Mouse (Mus musculus) embryonic facial prominence, embryonic 11.5 days (tissue): ENCODE data around the gene Rnaseh1. TPM values are rescaled to one million over a fixed set of nuclear protein-coding genes. Genes with fewer than 3 reads are reported as not detected.

Source experiments
- ATAC-seq: fragments of 200-750 bp; cut with Nextera tagmentation; replicated peaks from 2 replicates; pipeline ENCODE4 v1.8.0; 2017; ENCODE audit warnings: low read depth; ENCODE audit not compliant: insufficient number of reproducible peaks, low FRiP score, low TSS enrichment
- DNase-seq: peaks from one replicate; pipeline ENCODE4 v3.0.0-alpha.2; 2015; ENCODE audit warnings: low spot score
- H3K27ac ChIP-seq: fragments of 300-500 bp; sonication (generic); replicated peaks from 2 replicates; pipeline ENCODE4 v1.5.1; 2014; ENCODE audit warnings: mild to moderate bottlenecking, low read depth, low read length, control low read depth
- H3K27me3 ChIP-seq: fragments of 300-500 bp; sonication (generic); 2 replicates; pipeline ENCODE4 v1.6.1; 2014; ENCODE audit warnings: mild to moderate bottlenecking, low read length, moderate library complexity, mixed read lengths; ENCODE audit not compliant: control insufficient read depth, insufficient read depth
- H3K36me3 ChIP-seq: fragments of 300-500 bp; sonication (generic); replicated peaks from 2 replicates; pipeline ENCODE4 v1.6.1; 2014; ENCODE audit warnings: low read depth, mild to moderate bottlenecking, low read length, moderate library complexity, mixed read lengths; ENCODE audit not compliant: control insufficient read depth, insufficient read depth
- H3K4me1 ChIP-seq: fragments of 300-500 bp; sonication (generic); 2 replicates; pipeline ENCODE4 v1.6.1; 2014; ENCODE audit warnings: low read length, mixed read lengths; ENCODE audit not compliant: control insufficient read depth, insufficient read depth
- H3K4me2 ChIP-seq: fragments of 300-500 bp; sonication (generic); 2 replicates; pipeline ENCODE4 v1.6.1; 2014; ENCODE audit warnings: low read depth, mild to moderate bottlenecking, control low read depth, low read length, moderate library complexity
- H3K4me3 ChIP-seq: fragments of 300-500 bp; sonication (generic); 2 replicates; pipeline ENCODE4 v1.5.1; 2014; ENCODE audit warnings: low read depth, low read length, control low read depth
- H3K9ac ChIP-seq: fragments of 300-500 bp; sonication (generic); replicated peaks from 2 replicates; pipeline ENCODE4 v1.6.1; 2014; ENCODE audit warnings: mild to moderate bottlenecking, control low read depth, low read length
- H3K9me3 ChIP-seq: fragments of 300-500 bp; sonication (generic); replicated peaks from 2 replicates; pipeline ENCODE4 v1.6.1; 2016; ENCODE audit warnings: mild to moderate bottlenecking, low read length, inconsistent platforms, mixed read lengths; ENCODE audit not compliant: control insufficient read depth
- WGBS: fragments of 180-500 bp; shearing (Covaris S2); extraction: QIAGEN DNeasy Blood & Tissue Kit; methylation state at CpG from one replicate; pipeline ENCODE4 v1.1.7; 2014; 5-methylcytosine and 5-hydroxymethylcytosine counted together
- polyA plus RNA-seq: library from polyadenylated mRNA; unstranded; fragments of >200 nt; fragmentation: Nextera tagmentation; extraction: Ambion mirVana; gene quantifications from 2 replicates; pipeline ENCODE4 v1.2.1, GENCODE M21; 2014

Rnaseh1 gene
- polyA plus RNA-seq, 1 experiment from 2014 or later: 28.0 TPM

DNA sequence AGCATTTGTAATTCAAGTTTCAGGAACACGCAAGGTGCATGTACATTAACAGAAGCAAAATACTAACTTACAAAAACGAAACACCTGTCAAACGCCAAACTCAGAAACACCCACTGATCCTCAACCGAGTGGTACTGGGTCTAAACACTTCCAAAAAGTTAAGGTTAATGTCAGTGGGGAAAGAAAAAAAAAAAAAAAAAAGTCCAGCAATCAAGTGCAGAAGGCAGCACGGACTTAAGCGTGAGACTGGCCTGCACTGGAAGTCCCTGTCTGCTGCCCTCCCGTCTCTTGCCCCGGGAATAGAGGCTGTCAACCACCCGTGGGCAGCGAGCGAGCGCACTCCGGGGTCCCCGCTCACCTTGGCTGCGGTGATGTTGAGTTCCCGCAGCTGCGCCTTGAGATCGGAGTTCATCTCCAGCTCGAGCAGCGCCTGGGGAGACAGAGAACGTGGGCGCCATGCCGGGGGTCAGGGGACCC is 14.3 kb upstream of the Rnaseh1 start:
- no peak for DNase-seq
- Histone ChIP-seq H3K36me3 (peaks cover 21% of the 10 kb centered on the region), H3K4me2 (peak overlapping the region; percentile 60), H3K27ac (peak overlapping the region; percentile 84), H3K9me3 (no peaks in the 10 kb centered on the region), H3K4me1 (peaks cover 6% of the 10 kb centered on the region; the same call in 1 of the 2 replicates), H3K9ac (peak overlapping the region; percentile 98), H3K27me3 (no peaks in the 10 kb centered on the region), H3K4me3 (peak overlapping the region; percentile 93)
- ATAC-seq: 0 out of 2 replicates have a peak, but pooled peaks have one; percentile 7
- 2% methylated on average over 23 of the region's 23 CpGs for WGBS

DNA sequence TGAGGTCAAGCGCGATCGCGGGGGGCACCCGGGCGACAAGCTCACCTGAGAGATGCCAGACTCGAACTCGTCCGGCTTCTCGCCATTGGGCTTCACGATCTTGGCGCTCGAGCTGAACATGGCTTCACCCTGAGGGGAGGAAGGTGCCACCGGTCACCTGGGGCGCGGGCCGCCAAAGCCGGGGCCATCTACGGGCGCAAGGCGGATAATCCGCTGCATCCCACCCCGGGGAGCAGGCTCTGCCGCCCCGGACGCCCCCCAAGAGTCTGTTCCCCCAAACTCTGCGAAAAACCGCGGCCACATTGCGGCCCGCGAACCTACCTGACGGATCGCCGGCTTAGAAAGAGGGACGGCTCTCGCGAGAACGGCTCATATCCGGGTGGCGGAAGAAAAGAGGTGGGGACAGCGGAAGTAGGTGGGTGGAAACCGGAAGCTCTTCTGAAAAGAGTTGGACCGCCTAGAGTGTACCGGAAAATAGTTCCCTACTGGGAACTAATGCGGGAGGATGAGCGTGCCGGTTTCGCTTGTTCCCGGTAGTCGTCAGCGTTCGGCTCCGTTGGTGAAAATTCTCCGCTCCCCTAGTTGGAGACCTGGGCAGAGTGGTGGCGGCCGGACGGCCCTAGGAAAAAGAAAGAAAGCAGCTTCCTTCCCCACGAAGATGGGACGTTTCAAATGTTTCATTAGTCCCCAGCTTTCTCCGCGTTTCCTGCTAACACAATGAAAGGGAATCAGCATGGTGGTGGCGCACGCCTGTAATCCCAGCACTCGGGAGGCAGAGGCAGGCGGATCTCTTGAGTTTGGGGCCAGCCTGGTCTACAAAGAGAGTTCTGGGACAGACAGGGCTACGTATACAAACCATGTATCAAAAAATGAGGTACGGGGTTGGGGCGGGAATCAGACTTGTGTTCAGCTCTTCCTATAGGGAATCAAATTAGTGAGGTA is 13.6 kb upstream of the Rnaseh1 start, which contains the start of gene Rps7:
Gene Rps7 (minus strand): TSS at position 419 of the 942 bp plus-strand sequence.
- WGBS: 5% methylated on average over 69 of the region's 69 CpGs
- DNase-seq: peak; percentile 94
- Histone ChIP-seq H3K36me3 (peaks cover 14% of the 10 kb centered on the region), H3K4me1 (peaks cover 6% of the 10 kb centered on the region; the same call in 1 of the 2 replicates), H3K27ac (peak within 1 kb of the TSS; percentile 84), H3K27me3 (no peaks in the 10 kb centered on the region), H3K4me3 (peak within 1 kb of the TSS; percentile 93), H3K9ac (peak within 1 kb of the TSS; percentile 98), H3K9me3 (no peaks in the 10 kb centered on the region), H3K4me2 (peak within 1 kb of the TSS; percentile 60)
- peak; percentile 95 for ATAC-seq

DNA sequence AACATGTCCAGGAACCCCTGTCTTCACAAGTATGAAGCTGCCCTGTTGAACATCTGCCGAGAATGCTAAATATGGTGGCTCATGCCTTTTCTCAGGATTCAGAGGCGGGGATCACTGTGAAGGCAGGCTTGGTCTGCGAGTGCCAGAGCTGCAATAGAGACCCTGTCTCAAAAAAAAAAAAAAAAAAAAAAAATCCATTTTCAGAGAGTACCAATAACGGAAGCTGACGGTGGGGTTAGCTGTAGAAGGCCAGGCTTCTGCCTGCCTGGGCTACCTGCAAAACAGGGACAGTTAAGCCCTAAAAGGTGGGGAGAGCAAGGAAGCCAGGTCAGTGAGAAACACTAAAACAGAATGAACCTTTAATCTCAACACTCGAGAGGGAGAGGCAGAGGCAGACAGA is 12.9 kb upstream of the Rnaseh1 start:
- Histone ChIP-seq H3K4me1 (peaks cover 6% of the 10 kb centered on the region; the same call in 1 of the 2 replicates), H3K36me3 (peaks cover 14% of the 10 kb centered on the region), H3K9me3 (no peaks in the 10 kb centered on the region), H3K27ac (no peak overlapping the region), H3K9ac (no peak overlapping the region), H3K4me2 (peak overlapping the region; percentile 47; the same call in 1 of the 2 replicates), H3K27me3 (no peaks in the 10 kb centered on the region), H3K4me3 (peak overlapping the region; percentile 93; the same call in 1 of the 2 replicates)
- DNase-seq (no peak), ATAC-seq (no peak)
- 92% methylated on average over 6 of the region's 6 CpGs for WGBS

DNA sequence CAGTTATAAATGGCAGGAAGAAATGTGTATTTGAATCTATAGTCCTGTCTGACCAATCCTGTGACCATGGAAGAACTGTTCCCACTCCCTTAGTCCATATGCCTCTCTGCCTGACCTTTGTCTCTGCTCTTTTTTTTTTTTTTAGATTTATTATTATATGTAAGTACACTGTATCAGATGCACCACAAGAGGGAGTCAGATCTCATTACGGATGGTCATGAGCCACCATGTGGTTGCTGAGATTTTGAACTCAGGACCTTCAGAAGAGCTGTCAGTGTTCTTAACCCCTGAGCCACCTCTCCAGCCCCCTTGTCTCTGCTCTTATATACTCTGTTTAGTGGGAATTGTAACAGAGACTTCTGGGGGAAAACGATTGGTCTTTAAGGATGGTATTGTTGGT is 10.6 kb upstream of the Rnaseh1 start:
- Histone ChIP-seq H3K9ac (no peak overlapping the region), H3K27me3 (no peaks in the 10 kb centered on the region), H3K4me1 (peaks cover 6% of the 10 kb centered on the region; the same call in 1 of the 2 replicates), H3K27ac (no peak overlapping the region), H3K36me3 (peaks cover 3% of the 10 kb centered on the region), H3K4me2 (no peak overlapping the region), H3K9me3 (no peaks in the 10 kb centered on the region), H3K4me3 (no peak overlapping the region)
- DNase-seq: no peak
- ATAC-seq: no peak
- WGBS: 73% methylated on average over 2 of the region's 2 CpGs

DNA sequence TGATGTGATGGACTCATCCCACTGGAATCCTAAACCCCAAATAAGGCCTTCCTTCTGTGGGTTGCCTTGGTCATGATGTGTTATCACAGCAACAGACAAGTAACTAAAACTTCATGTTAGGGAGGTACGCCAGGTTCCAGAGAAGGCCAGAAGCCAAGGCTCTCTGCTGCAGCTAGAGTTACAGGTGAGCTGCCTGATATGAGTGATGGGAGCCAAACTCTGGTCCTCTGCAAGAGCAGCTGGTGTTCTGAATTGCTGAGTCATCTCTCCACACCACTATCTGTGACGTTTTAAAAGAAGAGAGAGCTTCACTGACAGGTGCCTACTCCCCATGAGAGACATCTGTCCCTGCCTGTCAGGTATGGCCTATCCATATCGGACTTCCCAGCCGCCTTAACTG is 13.2 kb downstream of the Rnaseh1 start:
- DNase-seq (no peak), ATAC-seq (no peak)
- no peak overlapping the region for H3K9ac ChIP-seq
- H3K9me3 ChIP-seq: no peaks in the 10 kb centered on the region
- no peaks in the 10 kb centered on the region for H3K4me1 ChIP-seq
- WGBS: 86% methylated on average over 4 of the region's 4 CpGs
- H3K27ac ChIP-seq: no peak overlapping the region
- peaks cover 2% of the 10 kb centered on the region; the same call in 1 of the 2 replicates for H3K36me3 ChIP-seq
- no peak overlapping the region for H3K4me2 ChIP-seq
- no peaks in the 10 kb centered on the region for H3K27me3 ChIP-seq
- H3K4me3 ChIP-seq: no peak overlapping the region

DNA sequence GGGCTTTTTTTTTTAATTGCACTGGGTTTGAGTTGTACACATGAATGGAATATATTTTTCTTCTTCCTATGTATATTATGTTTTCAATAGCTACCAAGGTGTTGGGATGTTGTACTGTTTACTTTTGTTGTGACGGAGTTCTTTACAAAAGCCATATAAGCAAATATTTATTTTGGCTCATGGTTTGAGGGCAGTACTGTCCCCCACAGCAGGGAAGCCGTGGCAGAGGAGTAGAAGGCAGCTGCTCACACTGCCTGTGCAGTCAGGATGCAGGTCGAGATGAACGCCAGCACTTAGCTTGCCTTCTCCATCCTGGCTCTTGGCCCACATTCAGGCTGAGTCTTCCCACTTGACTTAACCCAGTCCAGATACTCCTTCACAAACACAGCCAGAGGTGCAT is 17.3 kb downstream of the Rnaseh1 start:
- Histone ChIP-seq H3K27ac (no peak overlapping the region), H3K27me3 (no peaks in the 10 kb centered on the region), H3K4me3 (no peak overlapping the region), H3K4me1 (no peaks in the 10 kb centered on the region), H3K9ac (no peak overlapping the region), H3K9me3 (no peaks in the 10 kb centered on the region), H3K4me2 (no peak overlapping the region), H3K36me3 (no peaks in the 10 kb centered on the region)
- WGBS: 70% methylated on average over 4 of the region's 4 CpGs
- no peak for DNase-seq
- ATAC-seq: no peak

DNA sequence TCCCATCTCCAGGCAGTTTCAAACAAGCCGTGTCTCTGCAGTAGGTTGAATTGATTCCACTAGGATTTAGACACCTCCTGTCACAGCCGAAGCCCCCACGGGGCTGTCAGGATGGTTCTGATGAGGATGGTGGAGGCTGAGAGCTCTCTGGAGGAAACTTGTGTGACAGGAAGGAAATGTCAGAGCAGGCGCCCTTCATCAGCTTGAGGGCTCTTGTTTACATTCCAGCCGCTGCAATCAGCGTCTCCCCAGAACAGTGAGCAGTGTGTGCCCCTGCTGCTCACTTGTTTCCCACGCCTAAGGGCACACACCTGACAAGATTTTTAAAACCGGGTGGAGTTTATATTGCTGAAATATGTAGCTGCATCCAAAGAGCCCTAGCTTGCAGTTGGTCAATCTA is 17.9 kb downstream of the Rnaseh1 start:
- no peak for ATAC-seq
- Histone ChIP-seq H3K27ac (no peak overlapping the region), H3K4me2 (no peak overlapping the region), H3K27me3 (no peaks in the 10 kb centered on the region), H3K4me1 (no peaks in the 10 kb centered on the region), H3K9me3 (no peaks in the 10 kb centered on the region), H3K9ac (no peak overlapping the region), H3K4me3 (no peak overlapping the region), H3K36me3 (no peaks in the 10 kb centered on the region)
- WGBS: 27% methylated on average over 8 of the region's 8 CpGs
- DNase-seq: peak; percentile 41
